Mouse (Mus musculus): ENCODE measurements at regions not wholly inside any gene's neighbourhood (a gene's known extent, or its start where the extent isn't known, plus 50 kb on each side); places are given as distances from the start of the nearest gene placed in this dataset.

GRCm38 (mm10) chr1:118741286-118741685 lies 113.5 kb downstream of the Tfcp2l1 start:
- DNase-seq (ENCODE audit: low spot score in 2 of 2), result no peak

GRCm38 (mm10) chr1:118748196-118748595 lies 120.5 kb downstream of the Tfcp2l1 start:
- DNase-seq (ENCODE audit: low spot score in 2 of 2), result no peak

- DNase-seq (ENCODE audit: low spot score in 2 of 2), result no peak
Observed at GRCm38 (mm10) chr1:118752869-118753268, 125.1 kb downstream of the Tfcp2l1 start.

- DNase-seq (ENCODE audit: low spot score in 2 of 2), result peak in 1 of 2 experiments; percentile 4
Observed at GRCm38 (mm10) chr1:118756171-118756865, 128.6 kb downstream of the Tfcp2l1 start.

- DNase-seq (ENCODE audit: low spot score in 2 of 2), result no peak
Observed at GRCm38 (mm10) chr1:118757340-118758030, 129.7 kb downstream of the Tfcp2l1 start.

- DNase-seq (ENCODE audit: low spot score in 2 of 2), result no peak
Observed at GRCm38 (mm10) chr1:118758031-118758400, 130.3 kb downstream of the Tfcp2l1 start.

- peak; percentile 83 to 90 for DNase-seq (ENCODE audit: low spot score in 2 of 2)
Observed at GRCm38 (mm10) chr1:118759141-118759932, 131.6 kb downstream of the Tfcp2l1 start.

GRCm38 (mm10) chr1:118765525-118765924 lies 137.8 kb downstream of the Tfcp2l1 start:
- DNase-seq (ENCODE audit: low spot score in 2 of 2), result no peak

GRCm38 (mm10) chr1:118768831-118769230 lies 141.1 kb downstream of the Tfcp2l1 start:
- peak; percentile 53 to 74 for DNase-seq (ENCODE audit: low spot score in 2 of 2)

- peak; percentile 39 to 50 for DNase-seq (ENCODE audit: low spot score in 2 of 2)
Observed at GRCm38 (mm10) chr1:118772261-118772660, 144.5 kb downstream of the Tfcp2l1 start.

- no peak for DNase-seq (ENCODE audit: low spot score in 2 of 2)
Observed at GRCm38 (mm10) chr1:118776594-118777441, 149.1 kb downstream of the Tfcp2l1 start.

Measured in frontal cortex, postnatal 36 days (tissue).